Mouse (Mus musculus) brain, embryonic 14.5 days (tissue): ENCODE data around the gene Bcl9l.

Source experiments
- CTCF ChIP-seq: fragments of 200-500 bp; IDR thresholded peaks from 2 replicates; pipeline ENCODE4 v1.5.1; 2012; ENCODE audit warnings: inconsistent platforms, mild to moderate bottlenecking, moderate library complexity, borderline replicate concordance; ENCODE audit not compliant: insufficient read depth, insufficient read length; ENCODE audit errors: extremely low read depth
- POLR2A ChIP-seq: fragments of 200-500 bp; IDR thresholded peaks from 2 replicates; pipeline ENCODE4 v1.6.1; 2012; ENCODE audit warnings: mild to moderate bottlenecking, inconsistent platforms, borderline replicate concordance; ENCODE audit not compliant: poor library complexity, insufficient read depth, insufficient read length, severe bottlenecking; ENCODE audit errors: extremely low read depth

GRCm38 (mm10) chr9:44521927-44522326 is 39.3 kb downstream of the Bcl9l start:
- TF ChIP-seq POLR2A (no peak), CTCF (no peak)
